Mouse (Mus musculus): ENCODE data around the gene Erh.

The Erh gene

GRCm38 (mm10) chr12:80643693-80644505 lies at the start of gene Erh, which contains the start of gene Slc39a9:
TSS of gene Erh (minus strand) at chr12:80644341.
TSS of gene Slc39a9 (plus strand) at chr12:80643883.
- peak; percentile 98 for DNase-seq (ENCODE audit: low read depth, low spot score)

- DNase-seq (ENCODE audit: low read depth, low spot score) = no peak
Measured at GRCm38 (mm10) chr12:80693700-80694099, 49.6 kb upstream of the Erh start.

GRCm38 (mm10) chr12:80692269-80692972 lies 48.3 kb upstream of the Erh start, which contains the start of gene Plekhd1:
TSS of gene Plekhd1 (plus strand) at chr12:80692591.
- peak; percentile 73 for DNase-seq (ENCODE audit: low read depth, low spot score)

GRCm38 (mm10) chr12:80691671-80692091 lies 47.5 kb upstream of the Erh start:
- no peak for DNase-seq (ENCODE audit: low read depth, low spot score)

- peak; percentile 26 for DNase-seq (ENCODE audit: low read depth, low spot score)
Measured at GRCm38 (mm10) chr12:80689696-80690095, 45.6 kb upstream of the Erh start.

- peak; percentile 91 for DNase-seq (ENCODE audit: low read depth, low spot score)
Measured at GRCm38 (mm10) chr12:80687788-80688211, 43.7 kb upstream of the Erh start.

GRCm38 (mm10) chr12:80684316-80684715 lies 40.2 kb upstream of the Erh start:
- DNase-seq (ENCODE audit: low read depth, low spot score) = no peak

- no peak for DNase-seq (ENCODE audit: low read depth, low spot score)
Measured at GRCm38 (mm10) chr12:80683554-80683953, 39.4 kb upstream of the Erh start.

GRCm38 (mm10) chr12:80681340-80681739 lies 37.2 kb upstream of the Erh start:
- peak; percentile 60 for DNase-seq (ENCODE audit: low read depth, low spot score)

- peak; percentile 88 for DNase-seq (ENCODE audit: low read depth, low spot score)
Measured at GRCm38 (mm10) chr12:80673170-80673569, 29.0 kb upstream of the Erh start.

GRCm38 (mm10) chr12:80668391-80668790 lies 24.2 kb upstream of the Erh start:
- DNase-seq (ENCODE audit: low read depth, low spot score) = no peak

- no peak for DNase-seq (ENCODE audit: low read depth, low spot score)
Measured at GRCm38 (mm10) chr12:80663935-80664334, 19.8 kb upstream of the Erh start.

GRCm38 (mm10) chr12:80662322-80662721 lies 18.2 kb upstream of the Erh start:
- no peak for DNase-seq (ENCODE audit: low read depth, low spot score)

GRCm38 (mm10) chr12:80658661-80659060 lies 14.5 kb upstream of the Erh start:
- DNase-seq (ENCODE audit: low read depth, low spot score) = peak; percentile 11

GRCm38 (mm10) chr12:80654659-80655025 lies 10.5 kb upstream of the Erh start:
- DNase-seq (ENCODE audit: low read depth, low spot score) = peak; percentile 17

GRCm38 (mm10) chr12:80653951-80654658 lies 10.0 kb upstream of the Erh start:
- peak; percentile 38 for DNase-seq (ENCODE audit: low read depth, low spot score)

GRCm38 (mm10) chr12:80646377-80646776 lies 2.2 kb upstream of the Erh start:
- DNase-seq (ENCODE audit: low read depth, low spot score) = no peak

GRCm38 (mm10) chr12:80644506-80644868 lies 346 bp upstream of the Erh start:
- peak; percentile 26 for DNase-seq (ENCODE audit: low read depth, low spot score)

GRCm38 (mm10) chr12:80642725-80643692 lies 1.1 kb downstream of the Erh start:
- DNase-seq (ENCODE audit: low read depth, low spot score) = peak; percentile 47

- DNase-seq (ENCODE audit: low read depth, low spot score) = no peak
Measured at GRCm38 (mm10) chr12:80631790-80632189, 12.4 kb downstream of the Erh start.

- DNase-seq (ENCODE audit: low read depth, low spot score) = no peak
Measured at GRCm38 (mm10) chr12:80620501-80620900, 23.6 kb downstream of the Erh start.

Data from brain, adult 2 months (tissue).